Mouse (Mus musculus): ENCODE measurements around the gene Kiz. TPM values are rescaled to one million over a fixed set of nuclear protein-coding genes. Genes with fewer than 3 reads are reported as not detected.
A peak's percentile ranks its signal among the peaks of the same experiment; 100 is the strongest.

The Kiz gene
- polyA plus RNA-seq (2017; shearing (Covaris generic)) = 10 to 100 TPM; 16.3 to 20.0 TPM

GRCm38 (mm10) chr2:146855599-146856039, at the start of gene Kiz:
Gene Kiz, plus strand, starts transcription at chr2:146855864.
- ATAC-seq = peak; percentile 91

DNA sequence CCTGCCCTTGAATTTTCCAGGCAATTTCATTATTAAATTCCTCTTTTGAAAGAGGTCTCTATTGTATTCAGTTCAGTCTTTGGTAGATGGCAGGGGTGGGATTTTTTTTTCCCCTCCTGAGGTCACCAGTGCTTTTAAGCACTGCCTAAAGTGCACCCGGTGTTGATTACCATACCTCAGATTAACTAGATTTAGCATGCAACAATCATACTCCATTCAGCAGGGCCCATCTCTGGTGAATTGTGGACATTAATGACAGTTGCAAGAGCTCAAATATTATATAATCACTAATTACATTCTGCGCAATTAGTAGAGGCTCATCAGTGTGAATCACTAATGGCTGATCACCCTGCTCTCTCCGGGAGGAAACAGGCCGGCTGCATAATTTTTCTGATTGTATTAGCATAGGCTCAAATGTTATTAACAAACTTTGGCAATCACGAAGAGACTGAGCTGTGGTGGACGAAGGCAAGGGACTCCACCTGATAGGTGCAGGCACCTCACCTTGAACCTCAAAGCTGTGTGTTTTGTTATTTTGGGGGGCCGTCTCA, 45.9 kb upstream of the Kiz start:
- no peak for ATAC-seq

DNA sequence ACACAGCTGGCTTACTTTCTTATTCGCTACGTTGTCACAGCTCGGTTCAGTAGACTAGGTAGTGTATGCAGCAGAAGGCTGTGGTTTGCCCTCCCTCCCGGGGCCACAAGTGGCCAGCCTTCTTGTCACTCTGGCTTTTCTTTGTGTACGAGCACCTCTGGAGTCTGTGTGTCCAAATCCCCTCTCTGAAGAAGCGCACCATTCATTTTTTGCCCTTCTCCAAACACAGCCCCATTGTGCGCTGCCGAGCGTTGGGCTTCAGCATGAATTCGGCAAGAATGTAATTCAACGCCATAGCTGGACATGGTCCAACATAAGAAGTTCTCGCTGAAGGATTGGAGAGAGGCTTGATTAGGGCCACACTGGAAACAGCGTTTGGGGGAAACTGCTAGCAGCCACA, 45.0 kb upstream of the Kiz start:
- no peak for ATAC-seq

- ATAC-seq = no peak
These were observed 40.7 kb upstream of the Kiz start for GRCm38 (mm10) chr2:146814978-146815377.

GRCm38 (mm10) chr2:146819065-146819464, 36.6 kb upstream of the Kiz start:
- no peak for ATAC-seq

- no peak for ATAC-seq
These were observed 32.1 kb upstream of the Kiz start for GRCm38 (mm10) chr2:146823483-146823951.

- ATAC-seq = no peak
These were observed 31.6 kb upstream of the Kiz start for GRCm38 (mm10) chr2:146824043-146824442.

- ATAC-seq = no peak
These were observed 27.7 kb upstream of the Kiz start for GRCm38 (mm10) chr2:146828006-146828405.

GRCm38 (mm10) chr2:146833222-146834063, 22.2 kb upstream of the Kiz start:
- ATAC-seq = no peak

DNA sequence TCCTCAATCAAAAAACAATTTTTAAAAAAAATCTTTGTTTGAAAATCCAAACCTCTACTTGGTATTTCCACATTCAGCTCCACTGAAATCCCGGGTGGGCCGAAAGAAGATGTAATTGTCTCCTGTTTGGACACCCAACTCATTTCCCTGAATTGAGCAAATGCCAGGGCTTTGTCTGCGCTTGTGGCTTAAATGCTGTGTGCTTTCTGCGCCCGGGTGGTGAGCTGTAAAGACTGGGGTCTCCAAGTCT, 21.7 kb upstream of the Kiz start:
- no peak for ATAC-seq

GRCm38 (mm10) chr2:146834314-146835201, 21.1 kb upstream of the Kiz start:
- no peak for ATAC-seq

DNA sequence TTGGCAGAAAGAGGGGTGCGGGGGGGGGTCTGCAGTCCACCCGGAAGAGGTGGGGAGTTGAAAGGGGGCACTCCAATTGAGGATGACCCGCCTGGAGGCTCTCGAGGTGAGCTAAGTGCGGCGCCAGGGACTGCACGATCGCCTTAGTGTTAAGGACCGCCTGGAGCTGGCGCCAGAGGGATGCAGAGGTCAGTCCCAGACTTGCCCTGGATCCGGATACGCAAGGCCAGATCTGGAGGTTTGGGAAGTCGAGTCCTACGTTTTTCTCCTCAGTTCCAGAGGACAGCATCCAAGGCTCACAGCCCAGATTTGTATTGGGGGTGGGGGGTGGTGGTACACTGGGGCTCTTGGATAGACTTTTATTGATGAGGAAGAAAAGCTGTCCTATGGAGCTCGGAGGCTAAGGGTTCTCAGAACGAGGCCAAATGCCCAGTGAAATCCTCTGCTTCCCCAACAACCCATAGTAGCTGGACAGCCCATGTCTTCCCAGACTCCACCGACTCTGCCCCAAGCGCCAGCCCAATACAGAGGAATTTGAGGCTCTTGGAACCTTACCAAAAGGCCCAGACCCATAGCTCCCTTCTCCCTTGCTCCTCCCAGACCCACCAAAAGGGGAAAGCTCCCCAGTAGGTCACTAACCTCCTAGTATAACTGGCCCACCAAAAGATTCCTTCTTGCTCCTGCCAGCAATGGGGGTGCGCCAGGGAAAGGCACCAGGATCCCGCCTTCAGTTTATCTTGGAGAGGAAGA, 20.2 kb upstream of the Kiz start:
- ATAC-seq = no peak

GRCm38 (mm10) chr2:146836246-146836645, 19.4 kb upstream of the Kiz start:
- ATAC-seq = no peak

GRCm38 (mm10) chr2:146836871-146837550, 18.7 kb upstream of the Kiz start:
- ATAC-seq = no peak

DNA sequence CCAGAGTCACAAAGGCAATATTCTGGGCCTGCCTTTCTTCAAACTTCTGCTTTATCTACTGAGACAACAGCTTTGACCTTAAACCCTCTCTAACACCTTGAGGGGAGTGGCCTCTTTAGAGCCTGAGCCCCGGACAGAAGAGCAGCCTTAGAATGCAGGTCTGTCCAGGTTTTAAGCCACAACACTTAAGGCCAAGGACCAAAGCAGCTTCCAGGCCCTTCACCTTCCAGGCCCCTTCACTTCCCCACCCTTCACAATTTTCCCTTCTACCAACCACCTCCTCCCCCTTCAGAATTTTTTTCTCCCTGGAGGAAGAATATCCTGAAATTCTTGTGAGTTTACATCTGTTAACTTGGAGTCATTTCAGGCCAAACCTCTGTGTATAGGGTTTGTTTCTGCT, 18.0 kb upstream of the Kiz start:
- ATAC-seq = no peak

DNA sequence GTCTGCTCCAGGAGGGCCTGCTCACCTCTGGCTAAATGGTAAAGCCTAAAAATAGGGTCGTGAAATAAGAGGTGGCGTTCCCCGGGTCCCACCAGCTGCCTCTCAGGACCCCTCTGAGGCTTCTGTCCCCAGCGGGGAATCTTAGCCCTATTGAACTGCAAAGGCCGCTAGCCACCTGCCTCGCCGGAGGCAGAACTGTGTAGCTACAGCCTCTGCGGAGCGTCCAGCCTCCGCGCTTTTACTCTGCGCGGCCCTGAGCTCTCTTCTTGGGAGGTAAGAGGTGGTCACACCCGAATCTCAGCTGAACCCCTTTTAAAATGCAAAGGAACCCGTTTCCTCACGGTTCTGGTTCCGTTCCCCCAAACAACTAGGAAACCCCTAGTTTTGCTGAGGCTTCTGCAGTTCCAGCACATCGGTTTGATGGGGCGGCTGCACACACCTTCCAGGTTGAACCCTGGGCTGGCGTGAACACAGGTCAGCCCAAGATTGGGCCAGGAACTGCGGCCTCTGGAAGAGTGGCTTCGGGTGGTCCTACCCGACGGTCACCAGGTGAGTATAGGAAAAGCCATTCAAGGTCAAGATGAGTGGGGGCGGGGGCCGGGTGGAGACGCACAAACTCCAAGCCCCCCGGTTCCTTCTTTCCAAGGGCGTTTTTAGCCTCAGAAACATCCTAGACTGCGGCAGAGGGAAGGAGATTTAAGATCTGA, 16.9 kb upstream of the Kiz start:
- ATAC-seq = no peak

DNA sequence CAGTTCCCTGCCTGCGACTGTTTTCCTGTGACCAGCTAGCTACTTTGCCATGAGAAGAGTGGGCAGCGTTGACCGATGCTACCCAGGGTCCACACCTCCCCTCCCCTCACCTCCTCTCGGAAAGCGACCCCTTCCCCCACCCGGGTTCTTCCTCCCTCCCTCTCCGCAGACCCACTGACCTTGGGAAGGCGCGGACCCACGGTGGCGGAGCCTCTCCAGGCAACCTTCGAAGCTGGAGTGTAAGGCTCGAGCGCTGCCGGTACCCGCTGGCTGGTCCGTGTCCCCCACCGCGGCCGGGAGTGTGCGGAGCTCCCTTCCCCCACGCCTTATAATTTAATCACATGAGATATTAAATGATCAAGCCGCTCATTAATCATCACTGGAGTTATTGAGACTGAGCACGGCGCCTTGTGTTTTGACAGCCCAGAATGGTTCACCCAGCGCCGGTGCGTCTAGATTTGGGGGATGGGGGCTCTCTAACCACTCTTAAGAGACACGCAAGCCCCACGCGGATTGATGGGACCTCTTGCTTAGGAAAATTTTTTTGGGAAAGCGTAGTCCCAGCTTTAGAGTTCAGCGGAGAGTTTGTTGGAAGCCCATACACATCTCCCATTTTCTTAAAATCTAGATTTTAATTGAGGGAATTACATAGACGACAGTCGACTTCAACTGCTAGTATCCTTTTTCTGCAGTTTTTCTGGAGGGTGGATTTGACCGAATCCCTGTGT, 16.2 kb upstream of the Kiz start:
- no peak for ATAC-seq

DNA sequence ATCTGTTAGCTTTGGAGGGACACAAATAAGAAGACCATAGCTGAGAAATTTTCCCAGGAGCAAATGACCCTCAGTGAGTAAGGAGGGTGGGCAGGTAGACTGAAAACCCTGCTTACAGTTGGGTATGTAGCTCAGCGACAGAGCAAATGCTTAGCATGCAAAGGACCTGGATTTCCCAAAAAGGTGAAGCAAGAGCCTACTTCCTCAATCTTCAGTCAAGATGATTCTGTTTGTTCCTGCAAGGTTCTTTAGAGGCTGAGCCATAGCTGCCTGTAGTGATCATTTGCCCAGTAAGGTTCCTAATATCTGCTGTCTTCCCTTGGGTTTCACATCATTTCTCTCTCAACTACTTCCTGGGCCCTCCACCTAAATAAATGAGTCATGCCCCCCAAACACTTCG, 7.8 kb upstream of the Kiz start:
- no peak for ATAC-seq

DNA sequence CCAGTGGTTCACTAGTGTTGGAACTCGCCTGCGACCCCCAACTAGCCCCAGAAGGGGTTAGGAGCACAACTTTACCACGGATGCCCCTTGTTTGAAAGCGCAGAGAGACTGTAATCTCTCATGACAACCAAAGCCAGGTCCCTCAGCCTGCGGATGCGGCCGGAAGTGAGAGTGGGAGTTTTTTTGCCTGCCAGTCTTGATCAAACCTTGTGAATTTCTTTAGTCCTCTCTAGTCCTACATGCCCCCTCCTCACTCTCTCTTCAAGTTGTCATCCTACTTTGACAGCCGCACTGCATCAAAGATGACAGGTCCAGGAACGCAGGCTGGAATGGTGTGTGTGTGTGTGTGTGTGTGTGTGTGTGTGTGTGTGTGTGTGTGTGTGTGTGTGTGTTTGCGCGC, 456 bp downstream of the Kiz start:
- ATAC-seq = peak; percentile 84

GRCm38 (mm10) chr2:146856853-146857252, 1.2 kb downstream of the Kiz start:
- ATAC-seq = no peak

GRCm38 (mm10) chr2:146865781-146866180, 10.1 kb downstream of the Kiz start:
- no peak for ATAC-seq

All from activated CD4-positive, CD25-positive, alpha-beta regulatory T cell, adult 4 months (primary cell).